Mouse (Mus musculus): Measurements from ENCODE around the gene Knstrn. TPM values are rescaled to one million over a fixed set of nuclear protein-coding genes. Genes with fewer than 3 reads are reported as not detected.

Knstrn gene
- total and polyA plus RNA-seq, 3 experiments = 0.23 to 0.68 (median 0.64) TPM

DNA sequence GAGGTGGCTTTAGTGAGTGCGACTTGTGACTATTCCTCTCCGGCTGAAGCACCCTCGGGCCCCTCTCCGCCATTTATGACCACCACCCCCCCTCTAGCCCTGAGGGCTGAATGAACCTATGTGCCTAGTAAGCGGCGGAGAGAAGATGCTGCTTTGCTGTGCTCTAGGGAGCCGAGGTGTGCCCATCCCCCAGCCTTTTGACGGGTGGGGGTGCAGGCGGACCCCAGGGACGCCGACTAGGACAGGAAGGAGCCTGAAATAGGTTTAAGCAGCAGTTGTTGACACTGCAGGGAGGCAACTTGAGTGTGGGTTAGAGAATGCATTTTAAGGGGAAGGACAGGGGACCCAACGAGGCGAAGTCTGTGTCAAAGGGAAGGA lies 83.1 kb downstream of the Knstrn start:
- no peak for TF ChIP-seq CTCF (IDR thresholded peaks at IDR 0.05)
- Histone ChIP-seq H3K9ac (ENCODE audit: low read depth, low read length) (peak overlapping the region; percentile 73), H3K27me3 (ENCODE audit: control insufficient read depth, insufficient read depth, low read length) (peaks cover 2% of the 10 kb centered on the region; the same call in 1 of the 2 replicates), H3K36me3 (ENCODE audit: control insufficient read depth, insufficient read depth, low read length) (no peaks in the 10 kb centered on the region), H3K27ac (no peak overlapping the region), H3K4me1 (ENCODE audit: control insufficient read depth, insufficient read depth, low read length) (peaks cover 2% of the 10 kb centered on the region), H3K4me3 (peak overlapping the region; percentile 65), H3K79me2 (replicated peaks; ENCODE audit: control insufficient read depth, insufficient read depth, low read length) (no peaks in the 10 kb centered on the region)
- under 1% methylated on average over 13 of the region's 13 CpGs for WGBS
- intact Hi-C loops (cut with DNase I) = no loop called here
- DNase-seq = peak; percentile 40

GRCm38 (mm10) chr2:118897392-118897791 lies 83.6 kb downstream of the Knstrn start:
- peak overlapping the region; percentile 73; the same call in 1 of the 2 replicates for H3K9ac ChIP-seq (ENCODE audit: low read depth, low read length)
- no peak for DNase-seq
- 0 out of 2 replicates have a peak, but pooled peaks cover 4% of the 10 kb centered on the region for H3K79me2 ChIP-seq (replicated peaks; ENCODE audit: control insufficient read depth, insufficient read depth, low read length)
- H3K4me3 ChIP-seq = no peak overlapping the region
- TF ChIP-seq POLR2A (IDR thresholded peaks at IDR 0.05; ENCODE audit: insufficient read depth, low read depth, low read length) (no peak), CTCF (IDR thresholded peaks at IDR 0.05) (no peak), EP300 (IDR thresholded peaks at IDR 0.05; ENCODE audit: insufficient read depth, low read depth, low read length) (no peak)
- no peak overlapping the region for H3K27ac ChIP-seq
- 20% methylated on average over 7 of the region's 7 CpGs for WGBS
- H3K4me1 ChIP-seq (ENCODE audit: control insufficient read depth, insufficient read depth, low read length) = peaks cover 2% of the 10 kb centered on the region
- peaks cover 2% of the 10 kb centered on the region; the same call in 1 of the 2 replicates for H3K27me3 ChIP-seq (ENCODE audit: control insufficient read depth, insufficient read depth, low read length)
- intact Hi-C loops (cut with DNase I) = no loop called here
- H3K36me3 ChIP-seq (ENCODE audit: control insufficient read depth, insufficient read depth, low read length) = no peaks in the 10 kb centered on the region

DNA sequence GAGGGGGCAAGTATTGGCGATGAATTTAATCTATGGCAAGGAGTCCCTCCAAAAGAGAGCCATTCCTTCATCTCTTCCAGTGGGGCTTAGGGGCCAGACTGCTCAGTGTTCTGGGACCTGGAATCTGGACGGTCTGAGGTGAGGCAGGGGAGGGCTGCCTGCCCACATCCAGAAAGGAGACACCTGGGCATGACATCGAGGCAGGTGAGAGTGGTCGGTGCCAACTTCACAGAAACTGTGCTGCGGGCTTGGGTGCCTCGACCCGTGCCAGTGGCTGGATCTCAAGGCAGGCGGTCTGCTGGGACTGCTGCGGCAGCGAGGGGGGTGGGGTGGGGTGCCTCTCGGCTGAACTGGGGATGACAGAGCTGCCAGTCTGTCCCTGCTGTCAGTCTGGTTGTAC lies 84.0 kb downstream of the Knstrn start:
- peaks cover 3% of the 10 kb centered on the region for H3K4me1 ChIP-seq (ENCODE audit: control insufficient read depth, insufficient read depth, low read length)
- no peaks in the 10 kb centered on the region for H3K36me3 ChIP-seq (ENCODE audit: control insufficient read depth, insufficient read depth, low read length)
- 9% methylated on average over 11 of the region's 11 CpGs for WGBS
- H3K9ac ChIP-seq (ENCODE audit: low read depth, low read length) = no peak overlapping the region
- 0 out of 2 replicates have a peak, but pooled peaks cover 4% of the 10 kb centered on the region for H3K79me2 ChIP-seq (replicated peaks; ENCODE audit: control insufficient read depth, insufficient read depth, low read length)
- no peak overlapping the region for H3K4me3 ChIP-seq
- intact Hi-C loops (cut with DNase I) = no loop called here
- H3K27me3 ChIP-seq (ENCODE audit: control insufficient read depth, insufficient read depth, low read length) = peaks cover 2% of the 10 kb centered on the region; the same call in 1 of the 2 replicates
- TF ChIP-seq CTCF (IDR thresholded peaks at IDR 0.05) = no peak
- TF ChIP-seq EP300 (IDR thresholded peaks at IDR 0.05; ENCODE audit: insufficient read depth, low read depth, low read length) = no peak
- no peak for TF ChIP-seq POLR2A (IDR thresholded peaks at IDR 0.05; ENCODE audit: insufficient read depth, low read depth, low read length)
- DNase-seq = no peak
- no peak overlapping the region for H3K27ac ChIP-seq

GRCm38 (mm10) chr2:118898771-118899170 lies 85.0 kb downstream of the Knstrn start:
- 49% methylated on average over 4 of the region's 4 CpGs for WGBS
- no peak overlapping the region for H3K4me3 ChIP-seq
- DNase-seq = no peak
- no peaks in the 10 kb centered on the region for H3K36me3 ChIP-seq (ENCODE audit: control insufficient read depth, insufficient read depth, low read length)
- peaks cover 2% of the 10 kb centered on the region; the same call in 1 of the 2 replicates for H3K27me3 ChIP-seq (ENCODE audit: control insufficient read depth, insufficient read depth, low read length)
- no peak overlapping the region for H3K27ac ChIP-seq
- intact Hi-C loops (cut with DNase I) = no loop called here
- no peak overlapping the region for H3K9ac ChIP-seq (ENCODE audit: low read depth, low read length)
- 0 out of 2 replicates have a peak, but pooled peaks cover 4% of the 10 kb centered on the region for H3K79me2 ChIP-seq (replicated peaks; ENCODE audit: control insufficient read depth, insufficient read depth, low read length)
- TF ChIP-seq POLR2A (IDR thresholded peaks at IDR 0.05; ENCODE audit: insufficient read depth, low read depth, low read length) (no peak), CTCF (IDR thresholded peaks at IDR 0.05) (no peak), EP300 (IDR thresholded peaks at IDR 0.05; ENCODE audit: insufficient read depth, low read depth, low read length) (no peak)
- peaks cover 10% of the 10 kb centered on the region for H3K4me1 ChIP-seq (ENCODE audit: control insufficient read depth, insufficient read depth, low read length)

GRCm38 (mm10) chr2:118899306-118899705 lies 85.5 kb downstream of the Knstrn start:
- no peaks in the 10 kb centered on the region for H3K36me3 ChIP-seq (ENCODE audit: control insufficient read depth, insufficient read depth, low read length)
- H3K27me3 ChIP-seq (ENCODE audit: control insufficient read depth, insufficient read depth, low read length) = peaks cover 2% of the 10 kb centered on the region; the same call in 1 of the 2 replicates
- intact Hi-C loops (cut with DNase I) = no loop called here
- no peak overlapping the region for H3K9ac ChIP-seq (ENCODE audit: low read depth, low read length)
- H3K27ac ChIP-seq = no peak overlapping the region
- no peak for TF ChIP-seq POLR2A (IDR thresholded peaks at IDR 0.05; ENCODE audit: insufficient read depth, low read depth, low read length)
- no peak for TF ChIP-seq CTCF (IDR thresholded peaks at IDR 0.05)
- TF ChIP-seq EP300 (IDR thresholded peaks at IDR 0.05; ENCODE audit: insufficient read depth, low read depth, low read length) = no peak
- 0 out of 2 replicates have a peak, but pooled peaks cover 4% of the 10 kb centered on the region for H3K79me2 ChIP-seq (replicated peaks; ENCODE audit: control insufficient read depth, insufficient read depth, low read length)
- 41% methylated on average over 7 of the region's 7 CpGs for whole genome bisulfite sequencing
- H3K4me3 ChIP-seq = no peak overlapping the region
- H3K4me1 ChIP-seq (ENCODE audit: control insufficient read depth, insufficient read depth, low read length) = peaks cover 15% of the 10 kb centered on the region
- DNase-seq = no peak

GRCm38 (mm10) chr2:118899981-118900825 lies 86.4 kb downstream of the Knstrn start, which contains the start of gene Bahd1:
Bahd1 (plus strand) TSS chr2:118900377.
- TF ChIP-seq POLR2A (IDR thresholded peaks at IDR 0.05; ENCODE audit: insufficient read depth, low read depth, low read length) (no peak), CTCF (IDR thresholded peaks at IDR 0.05) (no peak), EP300 (IDR thresholded peaks at IDR 0.05; ENCODE audit: insufficient read depth, low read depth, low read length) (no peak)
- H3K27ac ChIP-seq = peak within 1 kb of the TSS; percentile 40; the same call in 1 of the 2 replicates
- DNase-seq = peak; percentile 48 to 59
- peaks cover 16% of the 10 kb centered on the region for H3K4me1 ChIP-seq (ENCODE audit: control insufficient read depth, insufficient read depth, low read length)
- intact Hi-C loops (cut with DNase I) = no loop called here
- H3K79me2 ChIP-seq (replicated peaks; ENCODE audit: control insufficient read depth, insufficient read depth, low read length) = 0 out of 2 replicates have a peak, but pooled peaks cover 4% of the 10 kb centered on the region
- 10% methylated on average over 32 of the region's 32 CpGs for WGBS
- H3K4me3 ChIP-seq = peak within 1 kb of the TSS; percentile 92
- H3K36me3 ChIP-seq (ENCODE audit: control insufficient read depth, insufficient read depth, low read length) = no peaks in the 10 kb centered on the region
- peaks cover 2% of the 10 kb centered on the region; the same call in 1 of the 2 replicates for H3K27me3 ChIP-seq (ENCODE audit: control insufficient read depth, insufficient read depth, low read length)
- peak within 1 kb of the TSS; percentile 57 for H3K9ac ChIP-seq (ENCODE audit: low read depth, low read length)
